ENCODE assay signal across 41 mouse cellular contexts in the genomic region with DNA sequence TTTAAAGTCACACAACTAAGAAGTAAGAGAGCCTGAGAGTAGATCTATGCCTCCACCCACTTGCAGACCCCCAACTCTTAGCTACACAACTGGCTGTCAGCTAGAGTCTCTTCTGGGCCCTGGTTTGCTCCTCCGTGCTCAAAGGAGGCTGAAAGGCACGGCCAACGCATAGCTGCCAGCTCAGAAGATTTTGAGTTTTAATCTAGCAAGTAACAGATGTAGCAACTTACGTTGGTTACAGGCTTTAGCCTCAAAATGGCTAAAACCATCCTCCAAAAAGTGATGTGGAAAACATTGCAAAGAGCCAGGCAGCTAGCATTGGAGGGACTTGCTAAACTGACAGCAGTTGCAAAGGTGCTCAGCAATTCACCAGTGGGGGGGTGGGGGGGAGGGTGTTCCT. TPM values are rescaled to one million over a fixed set of nuclear protein-coding genes. Genes with fewer than 3 reads are reported as not detected.
"Had no signal": no experiment of that assay in that cellular context is flagged by ENCODE, and none has a peak within 500 bp of the region (broad histone marks: within the 10 kb centered on the region; RNA-seq: fewer than 3 reads in every experiment).

No protein-coding gene starts in this region.

- ATAC-seq: hindbrain, postnatal 0 days; intestine, embryonic 16.5 days had no signal

- DNase-seq: gastrocnemius, postnatal 14 days; gastrocnemius, postnatal 36 days; heart, adult 18-20 months; heart, postnatal 14 days; heart, postnatal 36 days; kidney, adult 11 months; kidney, adult 2 months; kidney, adult 9 months; kidney, postnatal 14 days; kidney, postnatal 36 days; layer of hippocampus, adult 9-11 months; layer of hippocampus, postnatal 36 days; left cerebral cortex, postnatal 4 days; liver, embryonic 13.5 days had no signal

- H3K27ac ChIP-seq: heart, embryonic 13.5 days; heart, embryonic 15.5 days; hindbrain, embryonic 13.5 days; hindbrain, embryonic 15.5 days; hindbrain, postnatal 0 days; kidney, embryonic 15.5 days; kidney, postnatal 0 days; limb, embryonic 13.5 days; limb, embryonic 15.5 days; liver, embryonic 13.5 days; liver, embryonic 15.5 days had no signal

- H3K4me3 ChIP-seq: heart, embryonic 13.5 days; heart, embryonic 15.5 days; hindbrain, embryonic 13.5 days; hindbrain, embryonic 15.5 days; kidney, embryonic 15.5 days; limb, embryonic 13.5 days; limb, embryonic 15.5 days; liver, embryonic 13.5 days; liver, embryonic 15.5 days had no signal

- H3K36me3 ChIP-seq: heart, embryonic 13.5 days; heart, embryonic 15.5 days; hindbrain, embryonic 13.5 days; hindbrain, embryonic 15.5 days; kidney, embryonic 15.5 days; limb, embryonic 13.5 days; limb, embryonic 15.5 days; liver, embryonic 13.5 days; liver, embryonic 15.5 days had no signal

- H3K27me3 ChIP-seq: liver, embryonic 13.5 days had no signal

- H3K9ac ChIP-seq: heart, embryonic 13.5 days; heart, embryonic 15.5 days; hindbrain, embryonic 13.5 days; hindbrain, embryonic 15.5 days; kidney, embryonic 15.5 days; limb, embryonic 13.5 days; limb, embryonic 15.5 days; liver, embryonic 13.5 days; liver, embryonic 15.5 days had no signal

- H3K4me1 ChIP-seq: heart, embryonic 13.5 days; heart, embryonic 15.5 days; kidney, embryonic 15.5 days; limb, embryonic 13.5 days; liver, embryonic 13.5 days; liver, embryonic 15.5 days had no signal

- H3K9me3 ChIP-seq: heart, embryonic 13.5 days; heart, embryonic 15.5 days; hindbrain, embryonic 13.5 days; hindbrain, embryonic 15.5 days; kidney, embryonic 15.5 days; limb, embryonic 13.5 days; limb, embryonic 15.5 days; liver, embryonic 13.5 days; liver, embryonic 15.5 days had no signal

- H3K4me2 ChIP-seq: heart, embryonic 11.5 days; heart, embryonic 13.5 days; heart, embryonic 15.5 days; hindbrain, embryonic 13.5 days; hindbrain, embryonic 15.5 days; kidney, embryonic 15.5 days; limb, embryonic 13.5 days; limb, embryonic 15.5 days; liver, embryonic 13.5 days; liver, embryonic 15.5 days had no signal

RNA-seq across cellular contexts. Expression of a gene that starts 25.2 kb away (rescaled TPM):
- total RNA-seq: gastrocnemius, adult 18-20 months; gastrocnemius, adult 8-10 months; gastrocnemius, postnatal 14 days; gastrocnemius, postnatal 36 days; heart, adult 18-20 months; heart, adult 8-10 months; heart, postnatal 14 days; heart, postnatal 36 days; hematopoietic stem cell, adult 5-6 weeks; hindbrain, postnatal 0 days; layer of hippocampus, adult 8-10 months; layer of hippocampus, postnatal 14 days; layer of hippocampus, postnatal 36 days; left cerebral cortex, adult 18-20 months; left cerebral cortex, postnatal 14 days; left cerebral cortex, postnatal 4 days; liver, adult 2 months had no signal
- polyA plus RNA-seq: gonadal fat pad, adult 2 months; heart, embryonic 11.5 days; heart, embryonic 13.5 days; heart, embryonic 15.5 days; heart, postnatal 0 days; hindbrain, embryonic 11.5 days; hindbrain, embryonic 13.5 days; hindbrain, embryonic 15.5 days; hindbrain, postnatal 0 days; intestine, embryonic 14.5 days; intestine, embryonic 16.5 days; kidney, adult 2 months; kidney, embryonic 15.5 days; kidney, postnatal 0 days; large intestine, adult 2 months; limb, embryonic 11.5 days; limb, embryonic 13.5 days; limb, embryonic 15.5 days; liver, adult 2 months; liver, embryonic 13.5 days; liver, embryonic 15.5 days had no signal
